Mouse (Mus musculus) kidney, adult 2 months (tissue): ENCODE data around the gene Olfr1178. TPM values are rescaled to one million over a fixed set of nuclear protein-coding genes. Genes with fewer than 3 reads are reported as not detected.

Source experiments
- DNase-seq: peaks from one replicate; pipeline ENCODE4 v3.0.0; 2021
- H3K27ac ChIP-seq: fragments of 200-500 bp; 2 replicates; pipeline ENCODE4 v1.5.1; 2012; ENCODE audit warnings: low read depth, low read length, control low read depth, inconsistent platforms; ENCODE audit not compliant: insufficient read depth
- H3K27me3 ChIP-seq: fragments of 200-500 bp; replicated peaks from 2 replicates; pipeline ENCODE4 v1.6.1; 2012; ENCODE audit warnings: mild to moderate bottlenecking, moderate library complexity, low read length, inconsistent platforms; ENCODE audit not compliant: control insufficient read depth, insufficient read depth
- H3K36me3 ChIP-seq: fragments of 200-500 bp; 2 replicates; pipeline ENCODE4 v1.6.1; 2012; ENCODE audit warnings: mild to moderate bottlenecking, moderate library complexity, low read length, inconsistent platforms; ENCODE audit not compliant: control insufficient read depth, insufficient read depth
- H3K4me1 ChIP-seq: fragments of 200-500 bp; 2 replicates; pipeline ENCODE4 v1.6.1; 2011; ENCODE audit warnings: low read length; ENCODE audit not compliant: control insufficient read depth, insufficient read depth
- H3K4me3 ChIP-seq: fragments of 200-500 bp; 2 replicates; pipeline ENCODE4 v1.5.1; 2011; ENCODE audit warnings: mild to moderate bottlenecking, low read depth, low read length, control low read depth; ENCODE audit not compliant: insufficient read depth
- CTCF ChIP-seq: fragments of 200-500 bp; conservative IDR thresholded peaks from 2 replicates; pipeline ENCODE4 v1.5.1; 2011; ENCODE audit warnings: low read depth, mild to moderate bottlenecking, control low read depth, low read length, moderate library complexity, mixed read lengths; ENCODE audit not compliant: insufficient read depth, insufficient read length
- POLR2A ChIP-seq: fragments of 200-500 bp; IDR thresholded peaks from one replicate; pipeline ENCODE4 v1.6.1; 2011; ENCODE audit warnings: low read depth, low read length, control low read depth
- WGBS: fragments of 180-500 bp; shearing (Covaris S2); methylation state at CpG from one replicate; pipeline ENCODE4 v1.1.7; 2018; 5-methylcytosine and 5-hydroxymethylcytosine counted together
- polyA plus RNA-seq: library from polyadenylated mRNA; depleted of rRNA; stranded (reverse); fragments of >200 nt; gene quantifications from 2 replicates; pipeline ENCODE4 v1.2.3, GENCODE M21; 2012; rRNA removed

Gene Olfr1178
- polyA plus RNA-seq: not detected in 2 replicates

GRCm38 (mm10) chr2:88386762-88387161 is at the start of gene Olfr1178:
Gene Olfr1178 (plus strand): TSS chr2:88387062.
- no peak within 1 kb of the TSS for H3K27ac ChIP-seq
- H3K27me3 ChIP-seq: no peaks in the 10 kb centered on the region
- H3K4me1 ChIP-seq: no peaks in the 10 kb centered on the region
- no peaks in the 10 kb centered on the region for H3K36me3 ChIP-seq
- 78% methylated on average over 1 of the region's 1 CpGs for WGBS
- DNase-seq: no peak
- no peak for TF ChIP-seq CTCF
- no peak for TF ChIP-seq POLR2A
- no peak within 1 kb of the TSS for H3K4me3 ChIP-seq

- TF ChIP-seq POLR2A (no peak), CTCF (no peak)
These were observed 40.5 kb upstream of the Olfr1178 start, which contains the start of gene Olfr1177-ps for GRCm38 (mm10) chr2:88346392-88346791. Gene Olfr1177-ps (minus strand): TSS chr2:88346492.

GRCm38 (mm10) chr2:88356304-88356703 is 30.6 kb upstream of the Olfr1178 start:
- DNase-seq: peak; percentile 4
- 2% methylated on average over 2 of the region's 2 CpGs for WGBS
- H3K4me3 ChIP-seq: no peak overlapping the region
- no peak for TF ChIP-seq POLR2A
- TF ChIP-seq CTCF: no peak
- H3K4me1 ChIP-seq: no peaks in the 10 kb centered on the region
- no peak overlapping the region for H3K27ac ChIP-seq
- no peaks in the 10 kb centered on the region for H3K27me3 ChIP-seq
- no peaks in the 10 kb centered on the region for H3K36me3 ChIP-seq

More at GRCm38 (mm10) chr2:88346392-88346791, 40.5 kb upstream of the Olfr1178 start, which contains the start of gene Olfr1177-ps:
- Histone ChIP-seq H3K27ac (no peak within 1 kb of the TSS), H3K27me3 (no peaks in the 10 kb centered on the region), H3K36me3 (no peaks in the 10 kb centered on the region), H3K4me3 (no peak within 1 kb of the TSS), H3K4me1 (no peaks in the 10 kb centered on the region)
- no peak for DNase-seq
- WGBS: 72% methylated on average over 1 of the region's 1 CpGs

GRCm38 (mm10) chr2:88406353-88406752 is 19.5 kb downstream of the Olfr1178 start, which contains the start of gene Olfr1179:
Gene Olfr1179 (minus strand): TSS chr2:88406453.
- no peak within 1 kb of the TSS for H3K27ac ChIP-seq
- H3K36me3 ChIP-seq: no peaks in the 10 kb centered on the region
- no peaks in the 10 kb centered on the region for H3K4me1 ChIP-seq
- TF ChIP-seq CTCF: no peak
- no peak for TF ChIP-seq POLR2A
- H3K27me3 ChIP-seq: no peaks in the 10 kb centered on the region
- no peak for DNase-seq
- H3K4me3 ChIP-seq: no peak within 1 kb of the TSS
- WGBS: 72% methylated on average over 3 of the region's 3 CpGs

GRCm38 (mm10) chr2:88419051-88419450 is 32.2 kb downstream of the Olfr1178 start, which contains the start of gene Olfr1180:
Gene Olfr1180 (minus strand): TSS chr2:88419151.
- no peaks in the 10 kb centered on the region for H3K4me1 ChIP-seq
- no peak within 1 kb of the TSS for H3K4me3 ChIP-seq
- TF ChIP-seq POLR2A: no peak
- no peak for TF ChIP-seq CTCF
- no peaks in the 10 kb centered on the region for H3K27me3 ChIP-seq
- DNase-seq: no peak
- 53% methylated on average over 2 of the region's 2 CpGs for WGBS
- no peaks in the 10 kb centered on the region for H3K36me3 ChIP-seq
- no peak within 1 kb of the TSS for H3K27ac ChIP-seq

- WGBS: 84% methylated on average over 1 of the region's 1 CpGs
- H3K27me3 ChIP-seq: no peaks in the 10 kb centered on the region
- no peaks in the 10 kb centered on the region for H3K4me1 ChIP-seq
- H3K27ac ChIP-seq: no peak within 1 kb of the TSS
- H3K4me3 ChIP-seq: no peak within 1 kb of the TSS
- DNase-seq: no peak
- TF ChIP-seq CTCF (no peak), POLR2A (no peak)
- no peaks in the 10 kb centered on the region for H3K36me3 ChIP-seq
These were observed 39.2 kb downstream of the Olfr1178 start, which contains the start of gene Olfr1181 for GRCm38 (mm10) chr2:88426071-88426470. Gene Olfr1181 (minus strand): TSS chr2:88426171.

GRCm38 (mm10) chr2:88449031-88449430 is 62.2 kb downstream of the Olfr1178 start, which contains the start of gene Gm13757:
Gene Gm13757 (minus strand): TSS chr2:88449131.
- H3K27ac ChIP-seq: no peak within 1 kb of the TSS
- no peak for DNase-seq
- no peaks in the 10 kb centered on the region for H3K4me1 ChIP-seq
- H3K27me3 ChIP-seq: no peaks in the 10 kb centered on the region
- 80% methylated on average over 1 of the region's 1 CpGs for WGBS
- H3K4me3 ChIP-seq: no peak within 1 kb of the TSS
- TF ChIP-seq POLR2A (no peak), CTCF (no peak)
- H3K36me3 ChIP-seq: no peaks in the 10 kb centered on the region

Other genes with a start within 250 kb of the Olfr1178 start
- gene Olfr1167, start 231.9 kb upstream of the Olfr1178 start, polyA plus RNA-seq: not detected in 2 replicates
- gene Olfr1168, start 205.2 kb upstream of the Olfr1178 start, polyA plus RNA-seq: not detected in 2 replicates
- not detected in 2 replicates for gene Olfr1170, start 158.7 kb upstream of the Olfr1178 start, polyA plus RNA-seq
- not detected in 2 replicates for gene Olfr1173, start 107.2 kb upstream of the Olfr1178 start, polyA plus RNA-seq
- gene Olfr1174-ps, start 71.9 kb upstream of the Olfr1178 start, polyA plus RNA-seq: not detected in 2 replicates
- gene Olfr1175-ps, start 59.8 kb upstream of the Olfr1178 start, polyA plus RNA-seq: not detected in 2 replicates
- not detected in 2 replicates for gene Olfr1176, start 50.3 kb upstream of the Olfr1178 start, polyA plus RNA-seq
- gene Olfr1177-ps, start 40.6 kb upstream of the Olfr1178 start, polyA plus RNA-seq: not detected in 2 replicates
- gene Olfr1179, start 19.4 kb downstream of the Olfr1178 start, polyA plus RNA-seq: not detected in 2 replicates
- gene Olfr1180, start 32.1 kb downstream of the Olfr1178 start, polyA plus RNA-seq: not detected in 2 replicates
- gene Olfr1181, start 39.1 kb downstream of the Olfr1178 start, polyA plus RNA-seq: not detected in 2 replicates
- gene Gm13757, start 62.1 kb downstream of the Olfr1178 start, polyA plus RNA-seq: not detected in 2 replicates
- gene Olfr1183, start 67.8 kb downstream of the Olfr1178 start, polyA plus RNA-seq: not detected in 2 replicates
- gene Olfr1184, start 96.5 kb downstream of the Olfr1178 start, polyA plus RNA-seq: not detected in 2 replicates
- not detected in 2 replicates for gene Olfr1185-ps1, start 106.3 kb downstream of the Olfr1178 start, polyA plus RNA-seq
- not detected in 2 replicates for gene Olfr1186, start 131.5 kb downstream of the Olfr1178 start, polyA plus RNA-seq
- not detected in 2 replicates for gene Olfr1188, start 169.9 kb downstream of the Olfr1178 start, polyA plus RNA-seq
- not detected in 2 replicates for gene Olfr1189, start 199.4 kb downstream of the Olfr1178 start, polyA plus RNA-seq